Mouse (Mus musculus): Measurements from ENCODE around the gene Csnk1d. TPM values are rescaled to one million over a fixed set of nuclear protein-coding genes. Genes with fewer than 3 reads are reported as not detected.
A peak's percentile ranks its signal among the peaks of the same experiment; 100 is the strongest.

Csnk1d gene
- polyA plus RNA-seq, 1 experiment from 2014 or later: 47.9 TPM

- no peak for ATAC-seq (replicated peaks; ENCODE audit: insufficient number of reproducible peaks, low FRiP score, low TSS enrichment)
- Histone ChIP-seq H3K9me3 (replicated peaks; ENCODE audit: control insufficient read depth, low read length) (no peaks in the 10 kb centered on the region), H3K4me2 (no peak overlapping the region), H3K27me3 (ENCODE audit: control insufficient read depth, insufficient read depth, low read length) (peaks cover 7% of the 10 kb centered on the region), H3K27ac (ENCODE audit: low read depth, low read length) (no peak overlapping the region), H3K4me3 (ENCODE audit: low read depth, low read length) (no peak overlapping the region), H3K36me3 (ENCODE audit: control insufficient read depth, insufficient read depth, low read length) (no peaks in the 10 kb centered on the region), H3K9ac (ENCODE audit: low read depth, low read length) (no peak overlapping the region), H3K4me1 (ENCODE audit: control insufficient read depth, insufficient read depth, low read length) (peaks cover 9% of the 10 kb centered on the region)
- WGBS (ENCODE audit: insufficient replicate concordance): 85% methylated on average over 5 of the region's 5 CpGs
Observed at GRCm38 (mm10) chr11:120945926-120946325, 45.2 kb downstream of the Csnk1d start.

GRCm38 (mm10) chr11:120945266-120945665, 45.9 kb downstream of the Csnk1d start:
- no peaks in the 10 kb centered on the region for H3K9me3 ChIP-seq (replicated peaks; ENCODE audit: control insufficient read depth, low read length)
- no peak overlapping the region for H3K4me2 ChIP-seq
- peaks cover 7% of the 10 kb centered on the region for H3K27me3 ChIP-seq (ENCODE audit: control insufficient read depth, insufficient read depth, low read length)
- no peak overlapping the region for H3K4me3 ChIP-seq (ENCODE audit: low read depth, low read length)
- H3K36me3 ChIP-seq (ENCODE audit: control insufficient read depth, insufficient read depth, low read length): no peaks in the 10 kb centered on the region
- no peak for ATAC-seq (replicated peaks; ENCODE audit: insufficient number of reproducible peaks, low FRiP score, low TSS enrichment)
- no peak overlapping the region for H3K27ac ChIP-seq (ENCODE audit: low read depth, low read length)
- WGBS (ENCODE audit: insufficient replicate concordance): 75% methylated on average over 7 of the region's 7 CpGs
- H3K9ac ChIP-seq (ENCODE audit: low read depth, low read length): no peak overlapping the region
- H3K4me1 ChIP-seq (ENCODE audit: control insufficient read depth, insufficient read depth, low read length): peaks cover 6% of the 10 kb centered on the region

- Histone ChIP-seq H3K27me3 (ENCODE audit: control insufficient read depth, insufficient read depth, low read length) (peaks cover 7% of the 10 kb centered on the region), H3K4me1 (ENCODE audit: control insufficient read depth, insufficient read depth, low read length) (0 out of 2 replicates have a peak, but pooled peaks cover 4% of the 10 kb centered on the region), H3K9me3 (replicated peaks; ENCODE audit: control insufficient read depth, low read length) (no peaks in the 10 kb centered on the region), H3K4me2 (no peak overlapping the region), H3K27ac (ENCODE audit: low read depth, low read length) (no peak overlapping the region), H3K4me3 (ENCODE audit: low read depth, low read length) (no peak overlapping the region), H3K9ac (ENCODE audit: low read depth, low read length) (no peak overlapping the region), H3K36me3 (ENCODE audit: control insufficient read depth, insufficient read depth, low read length) (no peaks in the 10 kb centered on the region)
- ATAC-seq (replicated peaks; ENCODE audit: insufficient number of reproducible peaks, low FRiP score, low TSS enrichment): no peak
- WGBS (ENCODE audit: insufficient replicate concordance): 90% methylated on average over 6 of the region's 6 CpGs
Observed at GRCm38 (mm10) chr11:120940959-120941358, 50.2 kb downstream of the Csnk1d start.

GRCm38 (mm10) chr11:120939712-120940341, 51.3 kb downstream of the Csnk1d start:
- H3K27ac ChIP-seq (ENCODE audit: low read depth, low read length): no peak overlapping the region

GRCm38 (mm10) chr11:120938795-120939194, 52.3 kb downstream of the Csnk1d start:
- 16% methylated on average over 4 of the region's 4 CpGs for WGBS (ENCODE audit: insufficient replicate concordance)
- H3K9me3 ChIP-seq (replicated peaks; ENCODE audit: control insufficient read depth, low read length): no peaks in the 10 kb centered on the region
- no peak overlapping the region for H3K4me3 ChIP-seq (ENCODE audit: low read depth, low read length)
- H3K9ac ChIP-seq (ENCODE audit: low read depth, low read length): no peak overlapping the region
- peaks cover 3% of the 10 kb centered on the region; the same call in 1 of the 2 replicates for H3K27me3 ChIP-seq (ENCODE audit: control insufficient read depth, insufficient read depth, low read length)
- 0 out of 2 replicates have a peak, but pooled peaks cover 4% of the 10 kb centered on the region for H3K4me1 ChIP-seq (ENCODE audit: control insufficient read depth, insufficient read depth, low read length)
- H3K36me3 ChIP-seq (ENCODE audit: control insufficient read depth, insufficient read depth, low read length): no peaks in the 10 kb centered on the region
- peak; percentile 63; the same call in 1 of the 2 replicates for ATAC-seq (replicated peaks; ENCODE audit: insufficient number of reproducible peaks, low FRiP score, low TSS enrichment)
- no peak overlapping the region for H3K27ac ChIP-seq (ENCODE audit: low read depth, low read length)
- no peak overlapping the region for H3K4me2 ChIP-seq

More at GRCm38 (mm10) chr11:120939712-120940341, 51.3 kb downstream of the Csnk1d start:
- no peak overlapping the region for H3K4me2 ChIP-seq
- H3K4me1 ChIP-seq (ENCODE audit: control insufficient read depth, insufficient read depth, low read length): 0 out of 2 replicates have a peak, but pooled peaks cover 4% of the 10 kb centered on the region
- no peak overlapping the region for H3K4me3 ChIP-seq (ENCODE audit: low read depth, low read length)
- no peak for ATAC-seq (replicated peaks; ENCODE audit: insufficient number of reproducible peaks, low FRiP score, low TSS enrichment)
- H3K9me3 ChIP-seq (replicated peaks; ENCODE audit: control insufficient read depth, low read length): no peaks in the 10 kb centered on the region
- WGBS (ENCODE audit: insufficient replicate concordance): 36% methylated on average over 6 of the region's 6 CpGs
- H3K9ac ChIP-seq (ENCODE audit: low read depth, low read length): no peak overlapping the region
- H3K36me3 ChIP-seq (ENCODE audit: control insufficient read depth, insufficient read depth, low read length): no peaks in the 10 kb centered on the region
- peaks cover 3% of the 10 kb centered on the region; the same call in 1 of the 2 replicates for H3K27me3 ChIP-seq (ENCODE audit: control insufficient read depth, insufficient read depth, low read length)

GRCm38 (mm10) chr11:120937976-120938375, 53.2 kb downstream of the Csnk1d start:
- H3K4me2 ChIP-seq: no peak overlapping the region
- ATAC-seq (replicated peaks; ENCODE audit: insufficient number of reproducible peaks, low FRiP score, low TSS enrichment): 0 out of 2 replicates have a peak, but pooled peaks have one; percentile 40
- H3K9ac ChIP-seq (ENCODE audit: low read depth, low read length): no peak overlapping the region
- H3K36me3 ChIP-seq (ENCODE audit: control insufficient read depth, insufficient read depth, low read length): no peaks in the 10 kb centered on the region
- 94% methylated on average over 1 of the region's 1 CpGs for WGBS (ENCODE audit: insufficient replicate concordance)
- H3K27ac ChIP-seq (ENCODE audit: low read depth, low read length): no peak overlapping the region
- H3K27me3 ChIP-seq (ENCODE audit: control insufficient read depth, insufficient read depth, low read length): no peaks in the 10 kb centered on the region
- H3K4me1 ChIP-seq (ENCODE audit: control insufficient read depth, insufficient read depth, low read length): peaks cover 6% of the 10 kb centered on the region; the same call in 1 of the 2 replicates
- no peaks in the 10 kb centered on the region for H3K9me3 ChIP-seq (replicated peaks; ENCODE audit: control insufficient read depth, low read length)
- no peak overlapping the region for H3K4me3 ChIP-seq (ENCODE audit: low read depth, low read length)

GRCm38 (mm10) chr11:120932564-120933398, 58.3 kb downstream of the Csnk1d start, which contains the start of gene Ccdc57:
Gene Ccdc57 (minus strand): TSS chr11:120932872.
- Histone ChIP-seq H3K9ac (ENCODE audit: low read depth, low read length) (peak within 1 kb of the TSS; percentile 87), H3K4me2 (peak within 1 kb of the TSS; percentile 84), H3K4me1 (ENCODE audit: control insufficient read depth, insufficient read depth, low read length) (peaks cover 3% of the 10 kb centered on the region; the same call in 1 of the 2 replicates), H3K27me3 (ENCODE audit: control insufficient read depth, insufficient read depth, low read length) (no peaks in the 10 kb centered on the region), H3K36me3 (ENCODE audit: control insufficient read depth, insufficient read depth, low read length) (no peaks in the 10 kb centered on the region), H3K4me3 (ENCODE audit: low read depth, low read length) (peak within 1 kb of the TSS; percentile 73), H3K9me3 (replicated peaks; ENCODE audit: control insufficient read depth, low read length) (no peaks in the 10 kb centered on the region), H3K27ac (ENCODE audit: low read depth, low read length) (no peak within 1 kb of the TSS)
- ATAC-seq (replicated peaks; ENCODE audit: insufficient number of reproducible peaks, low FRiP score, low TSS enrichment): peak; percentile 79
- WGBS (ENCODE audit: insufficient replicate concordance): 10% methylated on average over 44 of the region's 44 CpGs

GRCm38 (mm10) chr11:120931479-120931878, 59.7 kb downstream of the Csnk1d start:
- no peaks in the 10 kb centered on the region for H3K36me3 ChIP-seq (ENCODE audit: control insufficient read depth, insufficient read depth, low read length)
- H3K9ac ChIP-seq (ENCODE audit: low read depth, low read length): no peak overlapping the region
- H3K4me1 ChIP-seq (ENCODE audit: control insufficient read depth, insufficient read depth, low read length): peaks cover 3% of the 10 kb centered on the region; the same call in 1 of the 2 replicates
- no peaks in the 10 kb centered on the region for H3K9me3 ChIP-seq (replicated peaks; ENCODE audit: control insufficient read depth, low read length)
- H3K4me2 ChIP-seq: no peak overlapping the region
- no peak overlapping the region for H3K4me3 ChIP-seq (ENCODE audit: low read depth, low read length)
- H3K27ac ChIP-seq (ENCODE audit: low read depth, low read length): no peak overlapping the region
- no peak for ATAC-seq (replicated peaks; ENCODE audit: insufficient number of reproducible peaks, low FRiP score, low TSS enrichment)
- no peaks in the 10 kb centered on the region for H3K27me3 ChIP-seq (ENCODE audit: control insufficient read depth, insufficient read depth, low read length)
- WGBS (ENCODE audit: insufficient replicate concordance): 85% methylated on average over 4 of the region's 4 CpGs
